Mouse (Mus musculus): Measurements from ENCODE around the gene Bcl2l11.

Bcl2l11 gene

DNA sequence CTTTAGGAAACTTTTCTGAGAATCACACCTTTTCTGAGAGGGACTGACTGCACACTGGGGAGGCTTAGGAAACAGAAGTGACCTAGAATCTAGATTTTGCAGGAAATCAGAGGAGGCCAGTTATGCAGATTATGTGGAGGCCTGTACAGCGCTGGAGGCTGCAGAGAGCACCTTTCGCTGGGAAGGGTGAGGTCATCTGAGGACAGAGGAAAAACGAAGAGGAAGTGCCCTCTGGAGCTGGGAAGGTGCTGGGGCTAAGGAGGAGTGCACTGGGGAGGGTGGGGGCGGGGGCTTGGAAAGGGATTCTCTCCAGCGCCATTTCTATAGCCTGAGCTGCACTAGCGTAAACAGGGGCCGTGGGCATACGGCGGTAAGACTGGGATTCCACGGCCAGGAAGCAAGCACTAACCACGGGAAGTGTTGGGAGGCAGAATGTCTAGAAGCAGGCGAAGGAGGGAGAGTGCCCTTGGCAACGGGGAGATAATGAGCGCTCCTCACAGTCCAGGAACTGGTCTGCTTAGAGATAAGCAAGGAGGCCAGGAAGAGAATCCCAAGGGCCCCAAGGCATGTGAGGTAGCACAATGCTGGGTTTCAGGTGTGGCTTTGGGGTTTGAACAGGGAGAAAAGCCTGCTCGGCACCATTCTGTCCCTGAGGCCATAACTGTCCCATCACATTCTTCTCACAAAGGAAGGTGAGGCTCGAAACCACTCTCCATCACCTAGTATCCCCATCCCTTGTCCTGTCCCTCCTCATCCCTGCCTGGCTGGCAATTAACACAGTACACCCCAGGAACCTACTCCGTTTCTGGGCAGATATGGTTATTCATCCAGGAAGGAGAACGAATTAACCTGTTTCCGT lies 85.4 kb downstream of the Bcl2l11 start:
- no peak for DNase-seq (ENCODE audit: low read depth, low spot score)

DNA sequence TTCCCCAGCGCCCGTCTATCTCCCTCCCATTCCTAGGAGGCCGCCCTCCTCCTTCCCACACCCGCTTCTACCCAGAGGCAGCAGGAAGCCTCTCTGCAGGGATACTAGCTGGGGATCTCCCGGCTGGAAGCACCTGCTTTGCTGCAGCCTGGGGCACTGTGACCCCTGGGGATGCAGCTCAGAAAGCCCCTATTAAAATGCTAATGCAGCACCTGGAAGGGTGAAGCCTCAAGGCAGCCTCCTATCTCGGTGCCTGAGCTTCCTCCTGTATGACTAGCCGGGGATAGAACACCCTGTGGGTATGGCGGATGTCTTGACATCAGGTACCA lies 86.0 kb downstream of the Bcl2l11 start:
- no peak for DNase-seq (ENCODE audit: low read depth, low spot score)
